Mouse (Mus musculus) regulatory T cell (primary cell): Measurements from ENCODE around the gene Immt.

Source experiments
- in situ Hi-C: fragments of 300-600 bp; cut with MboI, MseI; formaldehyde crosslinking; loops from one replicate; pipeline ENCODE4 v1.15.1; 2025; ENCODE audit warnings: high pct_unique_total_duplicates

The Immt gene

GRCm38 (mm10) chr6:71830690-71831580, at the start of gene Immt:
Gene Immt, plus strand, starts transcription at chr6:71831331.
- in situ Hi-C loops = no loop called here

- in situ Hi-C loops = no loop called here
These were observed 48.0 kb upstream of the Immt start for GRCm38 (mm10) chr6:71783165-71783564.

GRCm38 (mm10) chr6:71788348-71788747, 42.8 kb upstream of the Immt start:
- in situ Hi-C loops = no loop called here

GRCm38 (mm10) chr6:71791771-71792170, 39.4 kb upstream of the Immt start:
- in situ Hi-C loops = no loop called here

- in situ Hi-C loops = no loop called here
These were observed 31.7 kb upstream of the Immt start for GRCm38 (mm10) chr6:71799391-71799790.

- in situ Hi-C loops = loop anchor here (10.0 kb wide), 1 partner anchor 646 kb away; no protein-coding TSS in a partner anchor
These were observed 30.0 kb upstream of the Immt start for GRCm38 (mm10) chr6:71801011-71801713.

GRCm38 (mm10) chr6:71801714-71802094, 29.4 kb upstream of the Immt start:
- in situ Hi-C loops = loop anchor here (10.0 kb wide), 1 partner anchor 647 kb away; no protein-coding TSS in a partner anchor

GRCm38 (mm10) chr6:71803609-71804008, 27.5 kb upstream of the Immt start:
- in situ Hi-C loops = loop anchor here (10.0 kb wide), 1 partner anchor 649 kb away; no protein-coding TSS in a partner anchor

- in situ Hi-C loops = loop anchor here (10.0 kb wide), 1 partner anchor 649 kb away; no protein-coding TSS in a partner anchor
These were observed 26.9 kb upstream of the Immt start for GRCm38 (mm10) chr6:71804061-71804829.

- in situ Hi-C loops = loop anchor here (10.0 kb wide), 1 partner anchor 652 kb away; no protein-coding TSS in a partner anchor
These were observed 24.4 kb upstream of the Immt start for GRCm38 (mm10) chr6:71806713-71807112.

GRCm38 (mm10) chr6:71809890-71810289, 21.2 kb upstream of the Immt start:
- in situ Hi-C loops = loop anchor here (10.0 kb wide), 1 partner anchor 655 kb away; no protein-coding TSS in a partner anchor

GRCm38 (mm10) chr6:71812820-71813219, 18.3 kb upstream of the Immt start:
- in situ Hi-C loops = no loop called here

- in situ Hi-C loops = no loop called here
These were observed 11.3 kb upstream of the Immt start for GRCm38 (mm10) chr6:71819764-71820292.

GRCm38 (mm10) chr6:71823085-71823484, 8.0 kb upstream of the Immt start:
- in situ Hi-C loops = no loop called here

- in situ Hi-C loops = no loop called here
These were observed 7.6 kb upstream of the Immt start for GRCm38 (mm10) chr6:71823488-71823887.

GRCm38 (mm10) chr6:71823961-71824360, 7.2 kb upstream of the Immt start:
- in situ Hi-C loops = no loop called here

GRCm38 (mm10) chr6:71826869-71827268, 4.3 kb upstream of the Immt start, which contains the start of gene Mrpl35:
Gene Mrpl35, minus strand, starts transcription at chr6:71826969.
- in situ Hi-C loops = no loop called here

GRCm38 (mm10) chr6:71829768-71830167, 1.4 kb upstream of the Immt start:
- in situ Hi-C loops = no loop called here

GRCm38 (mm10) chr6:71831581-71831960, 440 bp downstream of the Immt start:
- in situ Hi-C loops = no loop called here

GRCm38 (mm10) chr6:71836811-71837210, 5.7 kb downstream of the Immt start:
- in situ Hi-C loops = no loop called here

- in situ Hi-C loops = loop anchor here (5.0 kb wide), 1 partner anchor 67 kb away; the partner anchor contains the start of genes Polr1a and Ptcd3
These were observed 8.7 kb downstream of the Immt start for GRCm38 (mm10) chr6:71839815-71840214.
